Mouse (Mus musculus) forebrain, embryonic 15.5 days (tissue): ENCODE results near the gene Prep. TPM values are rescaled to one million over a fixed set of nuclear protein-coding genes. Genes with fewer than 3 reads are reported as not detected.
"Not testable (repeated sequence)": the region's sequence is repeated elsewhere in the genome, so short reads cannot be mapped to it uniquely, and the experiment has no call there.

Experiments used
- ATAC-seq: fragments of 200-750 bp; cut with Nextera tagmentation; replicated peaks from 2 replicates; pipeline ENCODE4 v1.8.0; 2017; ENCODE audit warnings: mild to moderate bottlenecking, moderate TSS enrichment, moderate library complexity
- H3K27ac ChIP-seq: fragments of 300-500 bp; sonication (generic); replicated peaks from 2 replicates; pipeline ENCODE4 v1.5.1; 2015; ENCODE audit warnings: mild to moderate bottlenecking, inconsistent platforms
- H3K27me3 ChIP-seq: fragments of 300-500 bp; sonication (generic); 2 replicates; pipeline ENCODE4 v1.6.1; 2015; ENCODE audit warnings: inconsistent platforms
- H3K36me3 ChIP-seq: fragments of 300-500 bp; sonication (generic); 2 replicates; pipeline ENCODE4 v1.6.1; 2015; ENCODE audit warnings: mild to moderate bottlenecking, inconsistent platforms
- H3K4me1 ChIP-seq: fragments of 300-500 bp; sonication (generic); 2 replicates; pipeline ENCODE4 v1.6.1; 2015; ENCODE audit warnings: inconsistent platforms
- H3K4me2 ChIP-seq: fragments of 300-500 bp; sonication (generic); replicated peaks from 2 replicates; pipeline ENCODE4 v1.6.1; 2015; ENCODE audit warnings: mild to moderate bottlenecking, inconsistent platforms
- H3K4me3 ChIP-seq: fragments of 300-500 bp; sonication (generic); 2 replicates; pipeline ENCODE4 v1.5.1; 2015; ENCODE audit warnings: mild to moderate bottlenecking, inconsistent platforms
- H3K9ac ChIP-seq: fragments of 300-500 bp; sonication (generic); replicated peaks from 2 replicates; pipeline ENCODE4 v1.6.1; 2015; ENCODE audit warnings: mild to moderate bottlenecking, inconsistent platforms
- H3K9me3 ChIP-seq: fragments of 300-500 bp; sonication (generic); 2 replicates; pipeline ENCODE4 v1.6.1; 2016; ENCODE audit warnings: inconsistent platforms
- WGBS: fragments of 180-500 bp; shearing (Covaris S2); methylation state at CpG from one replicate; pipeline ENCODE4 v1.1.7; 2015; ENCODE audit warnings: mixed read lengths; 5-methylcytosine and 5-hydroxymethylcytosine counted together
- polyA plus RNA-seq: library from polyadenylated mRNA; unstranded; fragments of >200 nt; fragmentation: Nextera tagmentation; extraction: Ambion mirVana; gene quantifications from 2 replicates; pipeline ENCODE4 v1.2.1, GENCODE M21; 2015

Gene Prep
- polyA plus RNA-seq, 1 experiment from 2014 or later, result 19.2 TPM

GRCm38 (mm10) chr10:45165851-45166250 is 98.8 kb downstream of the Prep start:
- no peaks in the 10 kb centered on the region for H3K4me1 ChIP-seq
- H3K4me3 ChIP-seq, result no peak overlapping the region
- WGBS, result 91% methylated on average over 8 of the region's 8 CpGs
- H3K27ac ChIP-seq, result no peak overlapping the region
- H3K36me3 ChIP-seq, result no peaks in the 10 kb centered on the region
- no peaks in the 10 kb centered on the region for H3K27me3 ChIP-seq
- no peak overlapping the region for H3K4me2 ChIP-seq
- ATAC-seq, result no peak
- H3K9me3 ChIP-seq, result no peaks in the 10 kb centered on the region
- no peak overlapping the region for H3K9ac ChIP-seq

- no peaks in the 10 kb centered on the region for H3K9me3 ChIP-seq
- 90% methylated on average over 8 of the region's 8 CpGs for WGBS
- H3K4me3 ChIP-seq, result no peak overlapping the region
- no peak overlapping the region for H3K27ac ChIP-seq
- no peaks in the 10 kb centered on the region for H3K36me3 ChIP-seq
- H3K9ac ChIP-seq, result no peak overlapping the region
- ATAC-seq, result no peak
- H3K27me3 ChIP-seq, result no peaks in the 10 kb centered on the region
- H3K4me1 ChIP-seq, result no peaks in the 10 kb centered on the region
- H3K4me2 ChIP-seq, result no peak overlapping the region
Measured at GRCm38 (mm10) chr10:45173927-45174326, 106.9 kb downstream of the Prep start.

DNA sequence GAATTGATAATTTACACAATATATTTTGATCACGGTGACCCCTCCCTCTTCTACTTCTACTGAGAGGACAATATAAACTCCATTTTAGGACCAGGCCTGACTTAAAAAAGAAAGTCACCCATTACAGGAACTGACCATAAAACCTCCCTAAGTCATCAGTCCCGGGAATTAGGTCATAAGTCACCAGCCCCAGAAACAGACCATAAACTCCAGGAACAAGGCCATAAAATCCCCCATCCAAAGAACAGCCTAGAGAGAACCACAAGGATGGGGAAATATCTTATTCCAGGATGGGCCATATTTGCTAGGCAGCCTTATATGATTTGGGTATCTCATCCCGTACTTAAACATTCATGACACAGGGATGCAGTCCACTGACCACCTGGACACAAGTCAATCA is 107.3 kb downstream of the Prep start:
- H3K27me3 ChIP-seq, result no peaks in the 10 kb centered on the region
- H3K36me3 ChIP-seq, result no peaks in the 10 kb centered on the region
- 94% methylated on average over 3 of the region's 3 CpGs for WGBS
- no peak for ATAC-seq
- H3K9ac ChIP-seq, result no peak overlapping the region
- H3K4me3 ChIP-seq, result no peak overlapping the region
- H3K27ac ChIP-seq, result no peak overlapping the region
- no peak overlapping the region for H3K4me2 ChIP-seq
- H3K4me1 ChIP-seq, result no peaks in the 10 kb centered on the region
- H3K9me3 ChIP-seq, result no peaks in the 10 kb centered on the region

GRCm38 (mm10) chr10:45177798-45178197 is 110.8 kb downstream of the Prep start, which contains the start of gene Popdc3:
TSS of gene Popdc3 (plus strand) at chr10:45178098.
- not testable (repeated sequence) for H3K36me3 ChIP-seq, H3K4me2 ChIP-seq, H3K9ac ChIP-seq, H3K4me3 ChIP-seq, H3K9me3 ChIP-seq, ATAC-seq, H3K27ac ChIP-seq, H3K4me1 ChIP-seq, H3K27me3 ChIP-seq
- WGBS, result 96% methylated on average over 2 of the region's 5 CpGs

DNA sequence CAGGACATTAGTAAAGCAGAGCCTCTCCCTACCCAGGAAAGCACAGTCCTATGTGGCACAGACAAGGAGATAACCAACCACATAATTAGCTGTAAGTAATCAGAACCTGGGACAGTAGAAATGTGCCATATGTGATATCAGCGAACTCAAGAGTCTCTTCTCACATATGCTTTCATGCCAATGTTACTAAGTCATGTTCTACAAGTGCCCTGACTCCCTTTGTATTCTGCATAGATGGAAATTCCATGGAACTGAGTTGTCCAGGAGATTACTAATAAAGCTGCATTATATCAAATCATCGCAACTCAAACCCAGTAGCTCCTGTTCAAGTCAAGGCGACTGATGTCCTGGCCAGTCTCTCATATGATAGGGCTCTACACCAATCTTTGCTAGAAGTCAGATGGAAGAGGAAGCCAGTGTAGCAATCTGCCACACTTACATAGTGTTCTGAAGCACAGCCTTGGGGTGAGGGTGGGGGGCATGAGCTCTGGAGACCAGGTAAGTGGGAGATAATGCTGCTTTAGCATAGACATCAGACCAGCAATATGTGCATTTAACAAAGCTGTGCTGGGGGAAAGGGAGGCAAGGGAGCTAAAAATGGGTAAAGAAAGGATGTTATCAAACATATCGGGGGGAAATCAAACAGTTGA is 113.8 kb downstream of the Prep start:
- H3K9ac ChIP-seq, result no peak overlapping the region
- H3K27ac ChIP-seq, result no peak overlapping the region
- H3K9me3 ChIP-seq, result no peaks in the 10 kb centered on the region
- H3K4me3 ChIP-seq, result no peak overlapping the region
- no peaks in the 10 kb centered on the region for H3K36me3 ChIP-seq
- H3K4me2 ChIP-seq, result no peak overlapping the region
- 95% methylated on average over 4 of the region's 4 CpGs for WGBS
- H3K4me1 ChIP-seq, result no peaks in the 10 kb centered on the region
- ATAC-seq, result no peak
- no peaks in the 10 kb centered on the region for H3K27me3 ChIP-seq

DNA sequence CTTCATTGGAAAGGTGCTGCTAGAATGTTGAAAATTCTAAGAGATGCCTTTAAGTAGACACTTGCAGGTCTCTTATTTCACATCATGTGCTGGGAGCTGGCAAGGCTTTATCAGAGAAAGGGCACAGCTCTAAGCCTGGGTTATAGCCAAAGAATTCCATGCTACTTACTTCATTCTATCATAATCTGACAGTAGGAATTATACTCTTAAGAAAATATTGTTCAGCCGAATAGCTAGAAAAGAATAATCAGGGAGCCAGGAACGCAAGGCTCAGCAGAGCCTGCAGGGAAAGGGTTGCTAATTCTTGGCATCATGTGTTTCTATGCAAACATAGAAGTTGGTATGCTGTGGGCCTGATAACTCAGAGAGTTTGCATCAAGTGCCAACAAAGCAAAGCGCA is 114.3 kb downstream of the Prep start:
- Histone ChIP-seq H3K4me1 (no peaks in the 10 kb centered on the region), H3K27ac (no peak overlapping the region), H3K27me3 (no peaks in the 10 kb centered on the region), H3K36me3 (no peaks in the 10 kb centered on the region), H3K4me3 (no peak overlapping the region), H3K9me3 (no peaks in the 10 kb centered on the region), H3K9ac (no peak overlapping the region), H3K4me2 (no peak overlapping the region)
- 81% methylated on average over 3 of the region's 3 CpGs for WGBS
- ATAC-seq, result no peak

GRCm38 (mm10) chr10:45185457-45185856 is 118.5 kb downstream of the Prep start:
- Histone ChIP-seq H3K4me2 (no peak overlapping the region), H3K4me1 (no peaks in the 10 kb centered on the region), H3K4me3 (no peak overlapping the region), H3K9me3 (no peaks in the 10 kb centered on the region), H3K36me3 (no peaks in the 10 kb centered on the region), H3K9ac (no peak overlapping the region), H3K27me3 (no peaks in the 10 kb centered on the region), H3K27ac (no peak overlapping the region)
- 93% methylated on average over 2 of the region's 2 CpGs for WGBS
- no peak for ATAC-seq

DNA sequence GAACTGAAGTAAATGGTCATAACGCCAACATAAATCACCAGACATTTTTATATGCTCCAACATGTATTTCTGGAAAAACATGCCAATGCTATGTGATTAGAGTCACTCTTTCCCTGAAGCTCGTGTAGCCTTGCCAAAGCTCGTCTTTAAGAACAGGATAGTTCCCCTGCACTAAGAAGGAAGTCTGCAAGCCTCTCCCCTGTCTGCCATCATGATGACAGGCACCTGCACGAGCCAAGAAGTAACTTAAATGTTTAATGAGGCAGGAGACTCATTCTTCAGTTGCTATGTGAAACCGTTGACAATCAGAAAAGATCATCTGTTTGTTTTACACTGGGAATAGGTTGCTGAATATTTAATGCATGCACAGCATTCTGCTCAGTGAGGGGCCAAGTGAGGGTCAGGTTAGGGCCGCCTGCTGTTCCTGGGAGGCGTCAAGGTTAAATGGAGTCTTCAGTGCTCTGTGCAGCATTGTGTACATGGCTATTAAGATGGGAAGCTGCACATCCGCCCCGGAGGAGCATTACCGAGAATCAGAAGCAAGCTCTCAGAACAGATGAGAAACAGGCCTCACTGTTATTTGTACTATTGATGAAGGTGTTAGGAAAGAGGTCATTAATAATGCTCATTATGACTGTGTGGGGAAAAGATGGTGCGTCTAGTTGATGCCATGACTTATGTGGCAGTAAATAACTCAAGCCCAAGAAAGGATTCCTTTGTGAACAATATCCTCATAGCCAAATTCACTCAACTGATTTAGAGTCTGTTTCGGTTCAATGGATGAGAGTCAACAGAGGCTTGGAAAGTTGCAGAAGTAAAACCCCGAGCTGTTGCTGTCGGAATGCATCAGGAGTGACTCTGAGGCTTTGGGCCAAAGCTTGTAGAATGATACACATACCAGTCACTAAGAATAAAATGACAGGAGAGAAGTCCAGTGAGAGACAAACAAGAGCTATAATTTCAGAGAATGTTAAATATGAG is 126.6 kb downstream of the Prep start:
- no peaks in the 10 kb centered on the region for H3K9me3 ChIP-seq
- no peak overlapping the region for H3K4me3 ChIP-seq
- H3K9ac ChIP-seq, result no peak overlapping the region
- 60% methylated on average over 14 of the region's 14 CpGs for WGBS
- no peaks in the 10 kb centered on the region for H3K27me3 ChIP-seq
- H3K4me2 ChIP-seq, result no peak overlapping the region
- no peak for ATAC-seq
- H3K36me3 ChIP-seq, result no peaks in the 10 kb centered on the region
- no peak overlapping the region for H3K27ac ChIP-seq
- no peaks in the 10 kb centered on the region for H3K4me1 ChIP-seq

DNA sequence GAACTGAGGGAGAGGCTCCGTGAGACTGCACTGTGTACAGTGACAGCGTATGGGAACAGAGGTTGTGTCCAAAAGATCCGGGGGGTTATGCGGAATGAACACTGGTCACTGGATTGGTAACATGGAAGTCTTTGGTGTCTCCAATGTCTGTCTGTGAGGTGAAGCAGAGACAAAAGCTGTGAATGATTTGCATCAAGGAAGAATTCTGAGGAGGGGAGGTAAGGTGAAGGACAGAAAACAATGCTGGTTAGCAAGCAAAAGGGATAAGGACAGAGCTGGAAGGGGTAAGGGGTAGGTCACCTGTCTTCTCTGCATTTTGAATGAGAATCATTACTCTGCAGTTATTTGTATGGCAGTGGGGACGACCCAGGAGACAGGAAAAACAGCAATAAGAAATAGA is 127.5 kb downstream of the Prep start:
- H3K4me2 ChIP-seq, result no peak overlapping the region
- no peak overlapping the region for H3K27ac ChIP-seq
- no peak for ATAC-seq
- H3K27me3 ChIP-seq, result no peaks in the 10 kb centered on the region
- H3K36me3 ChIP-seq, result no peaks in the 10 kb centered on the region
- no peaks in the 10 kb centered on the region for H3K9me3 ChIP-seq
- H3K9ac ChIP-seq, result no peak overlapping the region
- H3K4me3 ChIP-seq, result no peak overlapping the region
- no peaks in the 10 kb centered on the region for H3K4me1 ChIP-seq
- 86% methylated on average over 5 of the region's 5 CpGs for WGBS

DNA sequence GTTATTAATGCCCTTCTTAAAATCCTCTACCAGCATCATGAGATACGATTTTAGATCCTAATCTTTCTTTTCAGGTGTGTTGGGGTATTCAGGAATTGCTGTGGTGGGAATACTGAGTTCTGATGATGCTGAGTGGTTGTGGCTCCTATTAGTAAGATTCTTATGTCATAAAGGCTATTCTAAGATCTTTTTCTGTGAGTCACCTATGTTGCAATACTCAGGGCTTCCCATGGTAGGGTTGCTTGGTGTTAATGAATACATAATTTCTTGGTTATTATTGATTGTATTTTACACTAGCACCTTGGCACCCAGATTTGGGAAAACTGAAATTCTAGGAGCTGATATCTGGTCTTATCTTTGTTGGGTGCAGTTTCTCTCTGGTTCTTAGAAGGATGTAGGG is 137.6 kb downstream of the Prep start:
- Histone ChIP-seq H3K4me2 (no peak overlapping the region), H3K9ac (no peak overlapping the region), H3K4me1 (no peaks in the 10 kb centered on the region), H3K27ac (no peak overlapping the region), H3K27me3 (no peaks in the 10 kb centered on the region), H3K9me3 (no peaks in the 10 kb centered on the region), H3K36me3 (no peaks in the 10 kb centered on the region), H3K4me3 (no peak overlapping the region)
- WGBS, result 65% methylated on average over 1 of the region's 1 CpGs
- no peak for ATAC-seq

GRCm38 (mm10) chr10:45210201-45210600 is 143.2 kb downstream of the Prep start:
- ATAC-seq, result no peak

GRCm38 (mm10) chr10:45216676-45217075 is 149.7 kb downstream of the Prep start:
- Histone ChIP-seq H3K4me1 (no peaks in the 10 kb centered on the region), H3K4me2 (no peak overlapping the region), H3K9me3 (no peaks in the 10 kb centered on the region), H3K27ac (no peak overlapping the region), H3K9ac (no peak overlapping the region), H3K4me3 (no peak overlapping the region), H3K36me3 (no peaks in the 10 kb centered on the region), H3K27me3 (no peaks in the 10 kb centered on the region)
- no peak for ATAC-seq
- WGBS, result 91% methylated on average over 7 of the region's 7 CpGs

More at GRCm38 (mm10) chr10:45210201-45210600, 143.2 kb downstream of the Prep start:
- Histone ChIP-seq H3K27ac (no peak overlapping the region), H3K9ac (no peak overlapping the region), H3K4me3 (no peak overlapping the region), H3K9me3 (no peaks in the 10 kb centered on the region), H3K36me3 (no peaks in the 10 kb centered on the region), H3K4me1 (no peaks in the 10 kb centered on the region), H3K4me2 (no peak overlapping the region), H3K27me3 (no peaks in the 10 kb centered on the region)
